Mouse (Mus musculus): ENCODE results near the gene Plekhg2.
"Not testable (repeated sequence)": the region's sequence is repeated elsewhere in the genome, so short reads cannot be mapped to it uniquely, and the experiment has no call there.

Gene Plekhg2

GRCm38 (mm10) chr7:28372251-28373108 lies at the start of gene Plekhg2:
TSS of gene Plekhg2 (minus strand) at chr7:28372599.
- peak; percentile 96 for DNase-seq (ENCODE audit: extremely low read depth, low read depth)

DNA sequence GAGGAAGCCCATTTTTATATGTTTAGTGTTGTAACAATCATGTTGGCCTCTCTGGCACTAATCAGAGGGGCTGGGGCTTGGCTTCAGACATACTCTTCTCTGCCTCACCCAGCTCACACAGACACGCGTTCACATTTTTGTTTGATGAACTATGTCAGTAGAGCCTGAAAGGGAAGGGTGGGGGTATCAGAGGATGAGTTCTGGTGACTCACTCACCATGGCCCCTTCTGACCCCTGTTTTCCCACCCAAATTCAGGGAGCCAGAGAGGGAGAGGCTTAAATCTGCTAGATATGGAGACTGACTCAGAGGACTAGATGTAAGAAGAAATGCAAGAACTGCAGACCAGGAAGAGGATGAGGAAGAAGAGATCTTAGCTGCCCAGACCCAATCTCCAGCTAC lies 47.0 kb upstream of the Plekhg2 start:
- DNase-seq (ENCODE audit: extremely low read depth, low read depth), result no peak

DNA sequence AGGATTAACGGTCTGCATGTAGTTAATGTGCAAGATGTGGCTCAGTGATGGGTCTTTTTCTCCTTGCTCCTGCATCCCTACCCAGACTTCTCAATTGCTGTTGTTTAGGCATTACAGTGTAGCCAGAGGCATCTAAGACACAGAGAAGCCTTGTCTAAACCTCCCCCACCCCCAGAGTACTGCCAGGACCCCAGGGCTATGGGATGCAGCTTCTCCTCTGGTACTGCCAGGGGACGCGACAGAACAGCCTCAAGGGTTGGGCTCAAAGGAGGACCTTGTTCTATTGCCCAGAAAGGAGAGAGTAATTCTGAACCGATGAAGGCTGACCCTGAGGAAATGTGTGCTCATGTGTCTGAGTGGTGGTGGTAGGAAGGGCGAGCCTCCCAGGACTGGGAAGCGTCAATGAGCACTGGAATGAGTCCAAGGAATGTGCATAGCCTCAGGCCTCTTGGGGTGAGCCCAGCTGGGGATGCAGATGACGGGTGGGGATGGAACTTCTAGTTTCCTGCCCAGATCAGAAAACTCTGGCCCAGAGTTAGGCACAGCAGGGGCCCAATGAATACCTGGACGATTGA lies 45.8 kb upstream of the Plekhg2 start:
- DNase-seq (ENCODE audit: extremely low read depth, low read depth), result no peak

GRCm38 (mm10) chr7:28417368-28417767 lies 45.0 kb upstream of the Plekhg2 start:
- no peak for DNase-seq (ENCODE audit: extremely low read depth, low read depth)

GRCm38 (mm10) chr7:28412826-28413225 lies 40.4 kb upstream of the Plekhg2 start:
- DNase-seq (ENCODE audit: extremely low read depth, low read depth), result no peak

GRCm38 (mm10) chr7:28410841-28411475 lies 38.6 kb upstream of the Plekhg2 start:
- no peak for DNase-seq (ENCODE audit: extremely low read depth, low read depth)

GRCm38 (mm10) chr7:28401942-28402341 lies 29.5 kb upstream of the Plekhg2 start:
- no peak for DNase-seq (ENCODE audit: extremely low read depth, low read depth)

GRCm38 (mm10) chr7:28401030-28401429 lies 28.6 kb upstream of the Plekhg2 start:
- no peak for DNase-seq (ENCODE audit: extremely low read depth, low read depth)

GRCm38 (mm10) chr7:28398696-28399340 lies 26.4 kb upstream of the Plekhg2 start:
- DNase-seq (ENCODE audit: extremely low read depth, low read depth), result no peak

DNA sequence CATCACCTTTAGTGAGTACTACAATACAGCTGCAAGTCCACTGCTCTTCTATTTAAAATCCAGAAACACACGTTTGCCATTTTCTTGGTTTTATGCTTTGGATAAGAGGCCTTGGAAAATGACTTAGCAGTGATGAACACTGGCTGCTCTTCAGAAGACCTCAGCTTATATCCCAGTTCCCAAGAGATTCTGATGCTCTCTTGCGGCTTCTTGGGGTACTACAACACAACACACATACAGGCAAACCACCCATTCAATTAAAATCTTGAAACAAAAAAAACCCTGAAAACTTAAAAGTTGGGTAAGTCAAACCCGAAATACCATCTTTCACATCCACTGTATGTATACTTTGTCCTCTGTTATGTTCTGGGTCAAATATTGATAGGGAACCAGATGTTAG lies 25.6 kb upstream of the Plekhg2 start:
- no peak for DNase-seq (ENCODE audit: extremely low read depth, low read depth)

GRCm38 (mm10) chr7:28395425-28395824 lies 23.0 kb upstream of the Plekhg2 start:
- no peak for DNase-seq (ENCODE audit: extremely low read depth, low read depth)

DNA sequence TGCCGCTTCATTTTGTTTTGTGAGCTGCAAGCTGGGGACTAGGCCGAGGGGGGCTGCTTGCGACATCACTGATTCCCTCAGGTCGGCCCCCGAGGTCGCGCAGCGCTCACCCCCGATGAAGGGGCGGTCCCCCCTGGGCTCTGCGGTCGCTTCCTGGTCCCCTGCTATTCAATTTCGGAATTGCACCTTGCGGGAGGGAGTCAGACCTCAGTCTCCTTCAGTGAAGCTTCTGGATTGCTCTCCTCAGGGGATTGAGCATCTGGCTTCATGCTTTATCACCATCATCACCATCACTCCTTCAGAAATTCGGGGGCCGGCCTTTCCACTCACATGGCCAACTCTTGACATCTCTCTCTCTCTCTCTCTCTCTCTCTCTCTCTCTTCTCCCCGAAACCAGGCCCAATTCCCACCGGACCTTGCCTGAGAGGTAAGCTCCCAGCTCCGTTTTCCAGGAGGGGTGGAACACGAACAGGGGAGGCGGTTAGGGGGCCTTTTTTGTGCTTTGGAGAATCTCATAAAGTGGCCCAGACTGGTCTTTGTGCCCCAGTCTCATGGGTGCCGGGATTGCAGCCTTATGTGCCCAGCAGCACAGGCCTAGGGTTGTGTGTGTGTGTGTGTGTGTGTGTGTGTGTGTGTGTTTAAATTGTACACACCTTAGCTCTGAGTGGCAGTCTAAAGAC lies 21.0 kb upstream of the Plekhg2 start:
- no peak for DNase-seq (ENCODE audit: extremely low read depth, low read depth)

DNA sequence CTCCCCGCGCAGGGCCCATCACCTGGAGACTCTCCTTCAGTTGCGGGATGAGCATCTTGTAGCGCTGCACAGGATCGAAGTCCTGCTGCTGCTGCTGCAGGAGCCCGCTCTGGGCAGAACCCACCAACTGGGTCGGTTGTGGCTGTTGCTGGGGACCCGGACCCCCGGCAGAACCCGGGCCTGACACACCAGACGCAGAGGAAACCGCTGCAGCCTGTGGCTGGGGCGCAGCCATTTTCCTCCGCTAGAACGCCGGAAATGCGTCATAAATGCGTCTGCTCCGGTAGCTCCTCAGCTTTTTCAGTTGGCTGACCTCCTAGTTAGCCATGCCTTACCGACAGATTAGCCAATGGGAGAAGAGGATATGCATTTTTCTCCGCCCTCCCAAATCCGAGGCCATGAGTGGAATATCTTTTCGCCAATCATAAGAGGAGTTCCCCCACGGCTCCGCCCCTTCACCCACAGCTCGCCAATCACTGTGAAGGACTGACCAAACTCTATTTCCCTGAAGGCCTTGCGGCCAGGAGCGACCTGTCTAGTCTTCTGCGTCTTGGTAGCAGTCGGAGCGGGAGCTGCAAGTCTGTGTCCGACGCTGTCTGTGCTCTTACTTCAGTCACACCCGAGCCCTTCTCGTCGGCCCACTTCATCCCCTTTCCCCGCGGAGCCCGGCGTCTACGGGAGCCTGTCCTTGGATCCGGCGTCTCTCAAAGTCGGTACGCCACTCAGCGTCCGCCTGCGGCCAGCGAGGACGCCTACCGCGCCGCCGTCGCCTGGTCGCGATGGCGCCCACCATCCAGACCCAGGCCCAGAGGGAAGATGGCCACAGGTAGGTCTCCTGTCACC lies 20.3 kb upstream of the Plekhg2 start, which contains the start of the genes Med29 and Paf1:
Gene Med29 (minus strand): TSS at position 280 of the 843 bp plus-strand sequence.
Gene Paf1 (plus strand): TSS at position 523 of the 843 bp plus-strand sequence.
- DNase-seq (ENCODE audit: extremely low read depth, low read depth), result peak; percentile 99

GRCm38 (mm10) chr7:28390331-28390730 lies 17.9 kb upstream of the Plekhg2 start:
- DNase-seq (ENCODE audit: extremely low read depth, low read depth), result no peak

- DNase-seq (ENCODE audit: extremely low read depth, low read depth), result not testable (repeated sequence)
These were observed 15.0 kb upstream of the Plekhg2 start for GRCm38 (mm10) chr7:28387384-28387783.

DNA sequence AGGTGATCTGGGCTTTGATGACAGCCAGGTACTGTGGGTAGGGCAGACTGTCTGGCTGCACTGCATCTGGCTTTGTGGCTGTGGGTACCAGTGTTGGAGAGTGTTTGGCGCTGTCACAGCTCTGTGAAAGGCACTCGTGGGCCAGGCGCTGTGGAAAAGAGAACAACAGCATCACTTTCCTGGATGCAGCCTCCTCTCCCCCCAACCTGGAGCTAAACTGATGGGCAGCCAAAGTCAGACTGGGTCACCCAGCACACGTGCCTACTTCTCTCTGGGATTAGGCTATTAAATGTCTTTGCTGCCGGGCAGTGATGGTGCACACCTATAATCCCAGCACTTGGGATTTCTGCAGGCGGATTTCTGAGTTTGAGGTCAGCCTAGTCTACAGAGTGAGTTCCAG lies 14.5 kb upstream of the Plekhg2 start:
- not testable (repeated sequence) for DNase-seq (ENCODE audit: extremely low read depth, low read depth)

- DNase-seq (ENCODE audit: extremely low read depth, low read depth), result no peak
These were observed 14.1 kb upstream of the Plekhg2 start for GRCm38 (mm10) chr7:28386462-28386861.

- no peak for DNase-seq (ENCODE audit: extremely low read depth, low read depth)
These were observed 13.6 kb upstream of the Plekhg2 start for GRCm38 (mm10) chr7:28386007-28386406.

DNA sequence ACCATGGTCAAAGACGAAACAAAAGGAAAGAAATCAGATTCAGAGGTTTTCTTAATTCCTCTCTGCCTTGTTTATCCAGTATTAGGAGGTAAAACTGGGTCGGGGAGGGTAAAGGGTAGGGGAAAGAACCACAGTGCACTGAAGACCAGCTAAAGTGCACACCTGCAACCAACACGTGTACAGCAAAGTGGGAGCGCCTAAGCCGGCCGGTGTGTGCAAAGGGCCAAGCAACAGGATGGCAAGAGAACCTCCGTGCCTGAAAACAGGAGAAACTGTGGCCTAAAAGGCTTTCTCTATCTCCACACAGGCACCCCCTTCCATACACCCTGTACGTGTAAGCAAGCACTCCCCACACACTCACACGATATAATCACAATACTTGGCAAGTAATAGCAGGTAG lies 12.8 kb upstream of the Plekhg2 start:
- no peak for DNase-seq (ENCODE audit: extremely low read depth, low read depth)

DNA sequence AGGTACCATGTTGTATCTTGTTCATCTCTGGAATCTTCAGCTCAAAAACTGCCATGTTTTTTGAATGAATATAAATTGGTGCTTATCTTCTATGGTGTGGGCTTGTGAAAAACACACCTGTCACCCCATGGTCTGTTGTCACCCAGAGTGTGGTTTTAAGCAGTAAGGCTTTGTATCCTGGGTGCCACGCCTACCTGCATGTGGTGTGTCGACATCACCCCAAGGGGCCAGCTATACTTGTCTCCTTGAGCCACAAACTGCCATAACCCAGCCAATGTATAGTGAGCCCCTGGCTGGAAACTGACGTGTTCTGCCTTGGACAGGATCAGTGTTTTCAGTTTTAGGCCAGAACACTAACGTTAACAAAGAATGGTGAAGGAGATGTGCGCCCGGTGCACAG lies 11.8 kb upstream of the Plekhg2 start:
- no peak for DNase-seq (ENCODE audit: extremely low read depth, low read depth)
